Mouse (Mus musculus): Measurements from ENCODE around the gene Crybg3.

GRCm38 (mm10) chr16:59487975-59488548 lies 112.7 kb downstream of the Crybg3 start:
- TF ChIP-seq POLR2A (IDR thresholded peaks at IDR 0.05; ENCODE audit: insufficient read length, low read depth) (no peak), E2F4 (IDR thresholded peaks at IDR 0.05; ENCODE audit: insufficient read depth) (no peak), USF1 (IDR thresholded peaks at IDR 0.05; ENCODE audit: low read depth) (no peak), MAX (IDR thresholded peaks at IDR 0.05; ENCODE audit: low read depth) (no peak)
